Mouse (Mus musculus) C2C12 (cell line): ENCODE data around the gene Wipf2.

Experiments used
- CTCF ChIP-seq: IDR thresholded peaks from one replicate; pipeline ENCODE4 v1.5.1; 2011; ENCODE audit not compliant: control insufficient read depth, insufficient read depth, insufficient read length
- FOSL1 ChIP-seq: IDR thresholded peaks from one replicate; pipeline ENCODE4 v1.8.0; 2011; ENCODE audit warnings: mild to moderate bottlenecking, low read length; ENCODE audit not compliant: poor library complexity, insufficient read depth, severe bottlenecking

- no peak for TF ChIP-seq CTCF
- TF ChIP-seq FOSL1, result no peak
Observed at GRCm38 (mm10) chr11:98942555-98942922, 79.1 kb downstream of the Wipf2 start.
